Mouse (Mus musculus): ENCODE measurements at regions not wholly inside any gene's neighbourhood (a gene's known extent, or its start where the extent isn't known, plus 50 kb on each side); places are given as distances from the start of the nearest gene placed in this dataset.

- TF ChIP-seq CTCF (IDR thresholded peaks at IDR 0.05; ENCODE audit: low read depth) (peak; percentile 74), EP300 (IDR thresholded peaks at IDR 0.05; ENCODE audit: low read depth) (no peak)
Measured at GRCm38 (mm10) chr9:101314036-101314435, 62.4 kb upstream of the Ppp2r3a start.

Data from liver, embryonic 14.5 days (tissue).